Mouse (Mus musculus) stomach, postnatal 0 days (tissue): ENCODE results near the gene Cetn3.

Source experiments
- CTCF ChIP-seq: IDR thresholded peaks from 2 replicates; pipeline ENCODE4 v1.5.1; 2016; ENCODE audit warnings: antibody characterized with exemption, low read depth, mild to moderate bottlenecking, moderate library complexity
- EP300 ChIP-seq: optimal IDR thresholded peaks from 2 replicates; pipeline ENCODE3; 2016; ENCODE audit warnings: antibody characterized with exemption

GRCm38 (mm10) chr13:81793850-81794249 lies 11.0 kb downstream of the Cetn3 start:
- TF ChIP-seq CTCF (no peak), EP300 (no peak)
